Mouse (Mus musculus): Measurements from ENCODE around the gene Nr5a2.

The Nr5a2 gene

GRCm38 (mm10) chr1:136910144-136910543 is 50.1 kb downstream of the Nr5a2 start:
- CTCF ChIA-PET, result no interaction called here

GRCm38 (mm10) chr1:136909494-136910037 is 50.7 kb downstream of the Nr5a2 start:
- CTCF ChIA-PET, result no interaction called here

- CTCF ChIA-PET, result no interaction called here
These were observed 62.1 kb downstream of the Nr5a2 start for GRCm38 (mm10) chr1:136898130-136898529.

- CTCF ChIA-PET, result no interaction called here
These were observed 63.9 kb downstream of the Nr5a2 start for GRCm38 (mm10) chr1:136896351-136896750.

GRCm38 (mm10) chr1:136895877-136896276 is 64.4 kb downstream of the Nr5a2 start:
- CTCF ChIA-PET, result no interaction called here

- CTCF ChIA-PET, result no interaction called here
These were observed 65.5 kb downstream of the Nr5a2 start for GRCm38 (mm10) chr1:136894753-136895152.

- CTCF ChIA-PET, result no interaction called here
These were observed 67.1 kb downstream of the Nr5a2 start for GRCm38 (mm10) chr1:136893162-136893561.

GRCm38 (mm10) chr1:136890439-136890838 is 69.8 kb downstream of the Nr5a2 start:
- CTCF ChIA-PET, result no interaction called here

GRCm38 (mm10) chr1:136888704-136889103 is 71.5 kb downstream of the Nr5a2 start:
- CTCF ChIA-PET, result no interaction called here

- CTCF ChIA-PET, result no interaction called here
These were observed 73.6 kb downstream of the Nr5a2 start for GRCm38 (mm10) chr1:136886678-136887077.

GRCm38 (mm10) chr1:136883458-136884174 is 76.6 kb downstream of the Nr5a2 start:
- CTCF ChIA-PET, result no interaction called here

GRCm38 (mm10) chr1:136880260-136880659 is 80.0 kb downstream of the Nr5a2 start:
- CTCF ChIA-PET, result no interaction called here

GRCm38 (mm10) chr1:136875006-136875405 is 85.2 kb downstream of the Nr5a2 start:
- CTCF ChIA-PET, result no interaction called here

GRCm38 (mm10) chr1:136868955-136869354 is 91.3 kb downstream of the Nr5a2 start:
- CTCF ChIA-PET, result no interaction called here

GRCm38 (mm10) chr1:136868285-136868684 is 92.0 kb downstream of the Nr5a2 start:
- CTCF ChIA-PET, result no interaction called here

GRCm38 (mm10) chr1:136866481-136867092 is 93.7 kb downstream of the Nr5a2 start:
- CTCF ChIA-PET, result no interaction called here

GRCm38 (mm10) chr1:136863209-136863608 is 97.0 kb downstream of the Nr5a2 start:
- CTCF ChIA-PET, result no interaction called here

GRCm38 (mm10) chr1:136859454-136859853 is 100.8 kb downstream of the Nr5a2 start:
- CTCF ChIA-PET, result interaction anchor here (0.5 kb wide), 1 partner anchor 613 kb away, joined by 3 read pairs; no protein-coding TSS in a partner anchor

GRCm38 (mm10) chr1:136858724-136859123 is 101.5 kb downstream of the Nr5a2 start:
- CTCF ChIA-PET, result no interaction called here

GRCm38 (mm10) chr1:136856104-136856503 is 104.1 kb downstream of the Nr5a2 start:
- CTCF ChIA-PET, result no interaction called here

GRCm38 (mm10) chr1:136848791-136849190 is 111.5 kb downstream of the Nr5a2 start:
- CTCF ChIA-PET, result no interaction called here

- CTCF ChIA-PET, result no interaction called here
These were observed 114.2 kb downstream of the Nr5a2 start for GRCm38 (mm10) chr1:136846081-136846480.

- CTCF ChIA-PET, result no interaction called here
These were observed 114.9 kb downstream of the Nr5a2 start for GRCm38 (mm10) chr1:136845341-136845740.

GRCm38 (mm10) chr1:136840512-136840911 is 119.7 kb downstream of the Nr5a2 start:
- CTCF ChIA-PET, result no interaction called here
